ENCODE assay signal across 7 mouse cellular contexts in genomic region chr15:31447121-31447520, GRCm38 (mm10). TPM values are rescaled to one million over a fixed set of nuclear protein-coding genes. Genes with fewer than 3 reads are reported as not detected.
DNase-seq lines count a peak whose midpoint lies in the region; ATAC-seq and TF ChIP-seq lines count a peak whose summit lies in the region.

No protein-coding gene starts in this region.

- H3K4me3 ChIP-seq in heart, adult 2 months, result no peak overlapping the region
- H3K4me3 ChIP-seq in kidney, postnatal 0 days (replicated peaks; ENCODE audit: low read depth, low read length), result no peak overlapping the region

- peaks cover 4% of the 10 kb centered on the region for H3K4me1 ChIP-seq in heart, adult 2 months (ENCODE audit: control insufficient read depth, insufficient read depth, low read length)
- no peaks in the 10 kb centered on the region for H3K4me1 ChIP-seq in kidney, postnatal 0 days (replicated peaks; ENCODE audit: insufficient read depth, low read length)

- H3K9ac ChIP-seq in heart, adult 2 months (ENCODE audit: low read depth, low read length), result peak overlapping the region; percentile 48; the same call in 1 of the 2 replicates
- H3K9ac ChIP-seq in kidney, postnatal 0 days (ENCODE audit: low read depth, low read length), result no peak overlapping the region

- no peak overlapping the region for H3K27ac ChIP-seq in heart, adult 2 months
- H3K27ac ChIP-seq in kidney, postnatal 0 days, result no peak overlapping the region

- H3K79me2 ChIP-seq in heart, adult 2 months (replicated peaks; ENCODE audit: control insufficient read depth, insufficient read depth, low read length), result no peaks in the 10 kb centered on the region

- peak; percentile 89 for TF ChIP-seq CTCF in heart, adult 2 months (IDR thresholded peaks at IDR 0.05)
- peak; percentile 92 for TF ChIP-seq CTCF in kidney, postnatal 0 days (IDR thresholded peaks at IDR 0.05; ENCODE audit: low read depth)

- TF ChIP-seq EP300 in heart, adult 2 months (IDR thresholded peaks at IDR 0.05; ENCODE audit: insufficient read depth, low read depth, low read length), result 0 out of 2 replicates have a peak, but pooled peaks have one; percentile 23

- H3K27me3 ChIP-seq in heart, adult 2 months (ENCODE audit: control insufficient read depth, insufficient read depth, low read length), result no peaks in the 10 kb centered on the region
- H3K27me3 ChIP-seq in kidney, postnatal 0 days (ENCODE audit: insufficient read depth, low read length), result no peaks in the 10 kb centered on the region
- no peaks in the 10 kb centered on the region for H3K27me3 ChIP-seq in splenic B cell, adult 2 months (ENCODE audit: control insufficient read depth, insufficient read depth, low read length, poor library complexity, severe bottlenecking)

- ATAC-seq in kidney, postnatal 0 days (replicated peaks; ENCODE audit: low FRiP score, low read depth), result no peak

- no peak for TF ChIP-seq POLR2A in heart, adult 2 months (IDR thresholded peaks at IDR 0.05; ENCODE audit: insufficient read depth, low read depth, low read length)

- H3K9me3 ChIP-seq in kidney, postnatal 0 days (replicated peaks; ENCODE audit: low read length), result no peaks in the 10 kb centered on the region

- no peak overlapping the region for H3K4me2 ChIP-seq in kidney, postnatal 0 days (ENCODE audit: low read length)

- H3K36me3 ChIP-seq in heart, adult 2 months (ENCODE audit: control insufficient read depth, insufficient read depth, low read length), result no peaks in the 10 kb centered on the region
- H3K36me3 ChIP-seq in kidney, postnatal 0 days (ENCODE audit: insufficient read depth, low read length), result no peaks in the 10 kb centered on the region
- no peaks in the 10 kb centered on the region for H3K36me3 ChIP-seq in splenic B cell, adult 2 months (ENCODE audit: control insufficient read depth, insufficient read depth, low read length, poor library complexity, severe bottlenecking)

- intact Hi-C loops in heart, adult 2 months (cut with DNase I), result loop anchor here (1.0 kb wide), 1 partner anchor 132 kb away; no protein-coding TSS in a partner anchor

- WGBS in heart, adult 2 months, result 37% methylated on average over 7 of the region's 7 CpGs
- 34% methylated on average over 7 of the region's 7 CpGs for WGBS in kidney, postnatal 0 days

- peak; percentile 28 for DNase-seq in urinary bladder, postnatal 14 days (ENCODE audit: low spot score)
- DNase-seq in urinary bladder, adult 2 months (ENCODE audit: low spot score), result no peak
- DNase-seq in cerebellum, adult 8-10 months, result peak; percentile 31
- peak in 1 of 2 experiments; percentile 36 for DNase-seq in heart, adult 2 months
- DNase-seq in kidney, postnatal 0 days (ENCODE audit: low spot score), result peak; percentile 92
- peak; percentile 61 for DNase-seq in lung, postnatal 14 days
- peak; percentile 70 for DNase-seq in splenic B cell, adult 2 months (ENCODE audit: low read depth, low spot score)

RNA-seq across cellular contexts. Expression of gene Ropn1l, which starts 6.4 kb away (rescaled TPM):
- 1.6 and 2.4 TPM in 2 replicates for polyA plus RNA-seq in urinary bladder, adult 2 months (2012; rRNA removed)
- not detected for total RNA-seq in heart, adult 2 months (2021)
- 0.67 and 0.86 TPM in 2 replicates for polyA plus RNA-seq in heart, adult 2 months (2012; rRNA removed)
- 5.2 and 5.8 TPM in 2 replicates for polyA plus RNA-seq in kidney, postnatal 0 days (2015; fragmentation: Nextera tagmentation; extraction: Ambion mirVana)
